Mouse (Mus musculus): ENCODE results near the gene Dnajb3. TPM values are rescaled to one million over a fixed set of nuclear protein-coding genes. Genes with fewer than 3 reads are reported as not detected.
"Not testable (repeated sequence)": the region's sequence is repeated elsewhere in the genome, so short reads cannot be mapped to it uniquely, and the experiment has no call there.

The Dnajb3 gene
- total RNA-seq, 2 experiments from 2014 or later: 0.84 to 1.1 TPM

DNA sequence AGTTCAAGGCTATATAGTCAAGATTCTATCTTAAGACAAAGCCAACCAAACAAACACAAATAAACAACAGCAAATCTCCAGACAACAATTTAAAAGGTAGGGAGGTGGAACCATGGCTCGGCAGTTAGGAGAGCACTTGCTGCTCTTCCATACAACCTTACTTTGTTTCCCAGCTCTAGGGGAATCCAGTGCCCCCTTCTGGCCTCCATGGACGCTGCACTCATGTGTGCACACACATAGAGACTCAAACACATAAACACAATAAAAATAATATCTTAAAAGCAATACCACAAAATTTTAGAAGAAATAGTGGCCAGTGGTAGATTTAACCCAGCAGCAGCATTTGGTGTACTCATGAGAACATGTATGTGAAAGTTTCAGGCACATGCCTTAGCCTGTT is 11.6 kb upstream of the Dnajb3 start:
- intact Hi-C loops (cut with DNase I): no loop called here
- DNase-seq: peak in 1 of 2 experiments; percentile 7

GRCm38 (mm10) chr1:88216551-88216950 is 11.0 kb upstream of the Dnajb3 start:
- intact Hi-C loops (cut with DNase I): no loop called here
- DNase-seq: peak in 1 of 2 experiments; percentile 0

- intact Hi-C loops (cut with DNase I): no loop called here
- DNase-seq: peak; percentile 1 to 5
These were observed 10.1 kb upstream of the Dnajb3 start for GRCm38 (mm10) chr1:88215466-88216380.

DNA sequence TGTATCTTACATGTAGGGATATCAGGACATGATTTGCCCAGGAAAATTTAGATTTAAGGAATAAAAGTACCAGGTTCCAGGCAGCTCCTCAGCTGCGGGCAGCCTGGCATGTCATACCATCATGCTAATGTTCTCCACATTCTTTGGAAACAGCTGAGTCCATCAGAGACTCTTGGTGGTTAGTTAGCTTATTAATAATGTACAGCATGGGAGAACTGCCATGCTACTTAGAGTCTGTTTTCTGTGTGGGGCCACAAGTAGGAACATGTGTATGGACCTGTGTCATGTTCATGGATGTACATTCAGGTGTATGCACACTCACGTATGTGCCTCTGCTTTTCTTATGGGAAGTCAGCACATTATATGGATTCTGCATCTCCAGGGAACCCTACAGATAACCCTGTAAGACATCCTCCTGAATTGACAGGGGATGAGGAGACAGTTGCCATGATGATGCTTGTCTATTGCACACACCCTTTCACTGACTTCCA is 8.9 kb upstream of the Dnajb3 start:
- intact Hi-C loops (cut with DNase I): no loop called here
- peak in 1 of 2 experiments; percentile 3 for DNase-seq

DNA sequence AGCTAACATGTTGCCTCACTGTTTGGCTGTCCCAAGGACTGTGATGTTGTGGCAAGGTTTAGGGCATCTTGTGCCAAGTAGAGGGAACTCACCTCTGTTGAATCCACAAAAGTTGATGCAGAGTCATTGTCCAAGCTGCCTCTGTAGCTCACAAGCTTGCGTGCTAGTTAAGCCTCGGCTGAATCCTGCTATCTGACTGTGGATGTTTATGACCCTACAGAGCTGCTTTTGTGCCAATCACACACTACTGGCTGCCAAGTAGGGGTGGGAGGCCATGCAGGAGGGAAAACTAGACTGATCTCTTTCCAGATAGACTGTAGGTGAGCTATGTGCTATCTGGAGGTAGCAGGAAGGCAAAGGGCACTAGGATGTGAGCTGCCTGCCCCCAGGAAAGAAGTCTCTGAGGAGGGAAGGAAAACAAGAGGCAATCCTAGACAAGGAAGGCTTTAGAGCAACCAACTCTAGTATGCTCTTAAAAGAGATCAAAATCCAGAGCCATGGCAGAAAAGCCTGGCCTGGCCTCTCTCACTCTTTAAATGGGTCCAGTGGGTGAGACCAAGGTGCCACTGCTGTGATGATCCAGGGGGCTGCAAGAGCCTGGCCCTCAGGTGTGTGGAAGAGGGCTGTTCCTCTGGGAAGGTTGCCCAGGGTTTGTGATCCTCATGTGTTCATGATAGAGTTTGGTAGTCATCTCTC is 8.3 kb upstream of the Dnajb3 start:
- DNase-seq: peak; percentile 2 to 6
- intact Hi-C loops (cut with DNase I): no loop called here

GRCm38 (mm10) chr1:88213061-88213460 is 7.5 kb upstream of the Dnajb3 start:
- intact Hi-C loops (cut with DNase I): no loop called here
- peak in 1 of 2 experiments; percentile 0 for DNase-seq

- intact Hi-C loops (cut with DNase I): no loop called here
- peak; percentile 0 to 6 for DNase-seq
These were observed 6.9 kb upstream of the Dnajb3 start for GRCm38 (mm10) chr1:88212341-88213045.

- intact Hi-C loops (cut with DNase I): no loop called here
These were observed 6.2 kb upstream of the Dnajb3 start, which contains the start of gene Ugt1a1 for GRCm38 (mm10) chr1:88211812-88212211. Ugt1a1 (plus strand) TSS chr1:88211959.

GRCm38 (mm10) chr1:88206843-88207479 is 1.4 kb upstream of the Dnajb3 start:
- intact Hi-C loops (cut with DNase I): no loop called here
- DNase-seq: no peak

More at GRCm38 (mm10) chr1:88211812-88212211, 6.2 kb upstream of the Dnajb3 start, which contains the start of gene Ugt1a1:
- DNase-seq: no peak

- no peak for DNase-seq
- intact Hi-C loops (cut with DNase I): no loop called here
These were observed 5.1 kb downstream of the Dnajb3 start, which contains the start of gene Ugt1a2 for GRCm38 (mm10) chr1:88200456-88200855. Ugt1a2 (plus strand) TSS chr1:88200601.

- DNase-seq: no peak
- intact Hi-C loops (cut with DNase I): no loop called here
These were observed 5.6 kb downstream of the Dnajb3 start for GRCm38 (mm10) chr1:88199996-88200395.

GRCm38 (mm10) chr1:88197443-88197842 is 8.1 kb downstream of the Dnajb3 start:
- intact Hi-C loops (cut with DNase I): no loop called here
- DNase-seq: no peak

GRCm38 (mm10) chr1:88195687-88196086 is 9.9 kb downstream of the Dnajb3 start:
- DNase-seq: no peak
- intact Hi-C loops (cut with DNase I): no loop called here

DNA sequence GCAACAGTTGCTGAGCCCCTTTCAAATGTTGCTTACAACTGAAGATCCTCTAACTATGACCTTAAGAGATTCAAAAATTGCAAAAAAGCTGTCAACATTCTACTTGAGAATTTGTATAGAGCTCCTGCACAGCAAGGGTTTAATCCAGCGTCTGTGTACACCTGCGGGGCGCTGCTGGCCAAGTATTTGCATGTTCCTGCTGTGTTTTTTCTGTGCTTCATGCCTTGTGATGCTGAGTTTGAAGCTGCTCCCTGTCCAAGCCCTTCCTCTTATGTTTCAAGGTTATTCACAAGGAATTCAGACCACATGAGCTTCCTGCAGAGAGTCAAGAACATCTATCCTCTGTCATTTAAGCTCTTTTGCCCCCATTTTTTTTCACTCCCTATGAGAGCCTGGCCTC is 13.4 kb downstream of the Dnajb3 start:
- DNase-seq: no peak
- intact Hi-C loops (cut with DNase I): no loop called here

DNA sequence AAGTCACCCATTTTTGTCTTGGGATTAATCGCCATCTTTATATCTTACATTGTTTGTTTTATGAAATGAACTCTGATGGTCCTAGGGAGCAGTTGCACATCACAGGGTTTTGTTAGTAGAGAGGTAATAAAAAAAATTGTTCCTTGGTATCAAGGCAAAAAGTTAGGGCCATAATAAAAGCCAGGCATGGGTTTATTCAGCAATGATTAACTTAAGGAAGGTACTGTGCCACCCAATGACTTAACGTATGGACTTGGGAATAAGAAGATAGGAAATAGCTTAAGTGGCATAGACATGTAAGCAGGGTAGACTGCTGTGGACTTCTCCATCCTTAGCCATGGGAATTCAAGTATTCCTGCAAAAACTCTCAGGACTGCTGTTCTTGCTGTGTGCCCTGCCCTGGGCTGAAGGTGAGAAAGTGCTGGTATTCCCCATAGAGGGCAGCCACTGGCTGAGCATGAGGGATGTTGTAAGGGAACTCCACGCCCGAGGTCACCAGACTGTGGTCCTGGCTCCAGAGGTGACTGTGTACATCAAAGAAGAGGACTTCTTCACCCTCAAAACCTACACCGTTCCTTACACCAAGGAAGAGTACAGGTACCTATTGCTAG is 19.2 kb downstream of the Dnajb3 start:
- no peak for DNase-seq
- intact Hi-C loops (cut with DNase I): no loop called here

DNA sequence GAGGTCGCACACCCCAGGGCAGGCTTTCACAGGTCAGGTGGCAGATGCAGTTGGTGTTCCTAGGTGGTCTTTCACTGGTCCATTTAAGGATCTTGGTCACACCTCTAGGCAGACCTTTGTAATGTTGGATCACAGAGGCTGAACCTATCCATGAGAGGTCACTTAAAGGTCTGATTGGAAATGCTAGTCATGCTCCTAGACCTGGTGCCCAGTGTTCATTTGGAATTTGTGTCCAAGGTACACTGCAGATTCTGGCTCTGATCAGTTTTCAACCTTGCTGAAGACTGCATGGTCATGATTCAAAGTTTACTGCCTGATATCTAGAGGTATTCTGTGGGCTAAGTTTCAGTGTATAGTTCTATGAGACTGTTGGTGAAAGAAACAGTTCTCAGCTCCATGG is 25.9 kb downstream of the Dnajb3 start:
- intact Hi-C loops (cut with DNase I): no loop called here
- DNase-seq: no peak

DNA sequence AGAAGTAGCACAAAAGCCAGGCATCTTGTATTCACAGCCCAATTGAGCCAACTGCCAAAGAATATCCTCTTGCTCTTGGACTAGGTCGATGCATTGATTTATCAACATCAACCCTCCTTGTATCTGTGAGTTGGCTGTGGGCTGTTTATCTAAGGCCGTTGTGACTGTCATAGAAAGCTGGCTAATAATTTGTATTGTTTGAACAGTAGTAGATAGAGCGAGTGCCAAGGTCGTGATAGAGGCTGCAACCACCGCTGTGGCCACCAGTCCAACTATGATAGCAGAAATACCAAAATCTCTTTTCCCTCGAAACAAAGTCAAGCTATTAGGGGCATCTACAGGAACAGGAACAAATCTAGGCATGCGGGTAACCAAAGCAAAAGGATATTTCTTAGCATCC is 33.4 kb downstream of the Dnajb3 start:
- DNase-seq; intact Hi-C loops (cut with DNase I): not testable (repeated sequence)

DNA sequence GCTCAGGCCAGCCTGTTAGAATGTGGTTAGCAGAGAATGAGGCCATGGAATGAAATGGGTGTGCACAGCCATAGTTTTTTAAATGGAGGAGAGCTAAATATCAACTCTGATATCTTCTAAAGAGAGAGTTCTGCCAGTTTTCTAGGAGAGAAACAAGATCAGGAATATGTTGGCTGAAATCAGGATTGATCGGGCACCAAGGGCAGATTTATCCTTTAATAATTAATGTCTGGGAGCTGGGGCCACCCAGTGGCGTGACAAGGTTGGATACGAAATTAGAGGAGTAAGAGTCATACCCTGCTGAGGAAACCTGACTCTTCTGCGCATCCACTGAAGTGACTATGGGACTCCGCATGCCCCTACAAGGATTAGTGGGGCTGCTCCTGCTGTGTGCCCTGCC is 39.9 kb downstream of the Dnajb3 start, which contains the start of gene Ugt1a5:
TSS of gene Ugt1a5 (plus strand) at position 302 of the 400 bp plus-strand sequence.
- intact Hi-C loops (cut with DNase I): no loop called here
- DNase-seq: no peak

DNA sequence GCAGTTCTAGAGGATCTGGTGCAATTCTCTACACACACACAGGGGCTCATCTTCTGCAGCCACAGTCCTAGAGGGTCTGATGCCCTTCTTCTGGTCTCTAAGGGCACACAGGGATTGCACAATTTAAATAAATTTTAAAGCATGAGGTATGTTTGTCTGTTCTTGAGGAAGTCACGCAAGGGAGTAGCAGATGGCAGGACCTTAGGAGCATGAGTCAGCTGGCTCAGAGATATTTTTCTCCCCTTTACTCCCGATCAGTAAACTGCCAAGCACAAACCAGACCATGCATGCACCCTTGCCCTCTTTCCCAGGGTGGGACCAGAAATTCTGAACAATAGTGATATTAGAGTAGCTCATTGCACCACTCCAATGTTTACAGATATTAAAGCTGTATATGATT is 47.2 kb downstream of the Dnajb3 start:
- intact Hi-C loops (cut with DNase I): no loop called here

More for the DNA sequence above, 47.2 kb downstream of the Dnajb3 start:
- no peak for DNase-seq
